Mouse (Mus musculus) B cell, adult 2 months (primary cell): Measurements from ENCODE around the gene Dbi.

Experiments
- DNase-seq, 2 experiments: peaks; one replicate each; pipeline ENCODE4 v3.0.0; 2022

Gene Dbi

DNA sequence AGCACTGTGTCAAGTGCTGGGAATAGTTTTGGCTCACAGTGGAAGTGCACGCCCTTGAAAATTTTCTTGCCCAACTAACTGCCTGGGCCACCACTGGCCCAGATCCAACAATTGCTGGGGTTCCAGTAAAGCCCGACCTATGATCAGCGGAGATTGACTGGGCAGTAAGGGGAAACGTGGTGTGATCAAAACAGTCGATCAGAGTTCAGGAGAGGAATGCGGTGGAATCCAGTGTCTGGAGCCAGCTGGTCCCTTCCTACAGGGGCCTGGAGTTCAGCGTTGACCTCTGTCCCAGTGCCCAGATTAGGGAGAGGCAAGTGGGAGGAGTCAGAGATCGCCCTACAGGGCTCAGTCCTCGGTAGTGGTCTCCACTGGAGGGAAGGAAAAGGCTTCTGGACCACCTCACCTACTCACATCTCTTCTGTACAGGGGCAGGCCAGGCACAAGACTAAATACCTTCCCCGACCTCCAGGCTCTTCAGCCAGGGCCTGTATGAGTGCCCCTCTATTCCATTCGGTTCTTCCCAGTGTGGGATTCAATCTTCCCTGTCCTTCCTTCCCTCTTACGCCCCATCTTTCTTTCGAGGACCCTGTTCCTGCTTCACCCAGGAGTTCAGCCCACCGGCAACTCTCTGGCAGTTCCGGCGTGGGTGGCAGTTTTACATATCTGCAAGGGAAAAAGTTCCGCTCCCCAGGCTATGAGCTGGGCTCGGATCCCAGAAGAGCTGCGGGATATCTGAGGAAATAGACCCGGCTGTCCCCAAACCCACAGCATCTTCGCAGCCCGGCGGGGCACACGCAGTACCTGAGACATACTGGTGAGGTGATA, 523 bp downstream of the Dbi start:
- no peak for DNase-seq

GRCm38 (mm10) chr1:120119389-120119788, 1.5 kb downstream of the Dbi start:
- DNase-seq: no peak

DNA sequence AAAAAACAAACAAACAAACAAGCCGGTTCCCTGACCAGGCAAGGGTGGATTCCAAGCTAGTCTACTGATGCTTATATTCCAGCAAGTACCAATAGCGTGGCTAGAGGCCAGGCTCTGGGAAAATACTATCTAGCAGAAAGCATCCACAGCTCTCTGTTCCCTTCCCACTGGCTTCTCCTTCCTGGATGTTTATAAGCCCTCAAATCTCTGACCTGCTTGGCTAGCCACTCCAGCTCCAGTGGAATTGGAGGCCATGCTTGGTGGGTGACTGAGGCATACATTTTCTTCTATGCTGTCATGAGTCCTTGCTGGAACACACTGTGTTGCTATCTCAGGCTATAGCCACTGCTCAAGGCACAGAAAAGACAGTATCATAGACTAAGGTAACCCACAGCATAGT, 2.0 kb downstream of the Dbi start:
- no peak for DNase-seq

GRCm38 (mm10) chr1:120116106-120116505, 4.8 kb downstream of the Dbi start:
- DNase-seq: no peak

GRCm38 (mm10) chr1:120115671-120116081, 5.2 kb downstream of the Dbi start:
- DNase-seq: no peak

DNA sequence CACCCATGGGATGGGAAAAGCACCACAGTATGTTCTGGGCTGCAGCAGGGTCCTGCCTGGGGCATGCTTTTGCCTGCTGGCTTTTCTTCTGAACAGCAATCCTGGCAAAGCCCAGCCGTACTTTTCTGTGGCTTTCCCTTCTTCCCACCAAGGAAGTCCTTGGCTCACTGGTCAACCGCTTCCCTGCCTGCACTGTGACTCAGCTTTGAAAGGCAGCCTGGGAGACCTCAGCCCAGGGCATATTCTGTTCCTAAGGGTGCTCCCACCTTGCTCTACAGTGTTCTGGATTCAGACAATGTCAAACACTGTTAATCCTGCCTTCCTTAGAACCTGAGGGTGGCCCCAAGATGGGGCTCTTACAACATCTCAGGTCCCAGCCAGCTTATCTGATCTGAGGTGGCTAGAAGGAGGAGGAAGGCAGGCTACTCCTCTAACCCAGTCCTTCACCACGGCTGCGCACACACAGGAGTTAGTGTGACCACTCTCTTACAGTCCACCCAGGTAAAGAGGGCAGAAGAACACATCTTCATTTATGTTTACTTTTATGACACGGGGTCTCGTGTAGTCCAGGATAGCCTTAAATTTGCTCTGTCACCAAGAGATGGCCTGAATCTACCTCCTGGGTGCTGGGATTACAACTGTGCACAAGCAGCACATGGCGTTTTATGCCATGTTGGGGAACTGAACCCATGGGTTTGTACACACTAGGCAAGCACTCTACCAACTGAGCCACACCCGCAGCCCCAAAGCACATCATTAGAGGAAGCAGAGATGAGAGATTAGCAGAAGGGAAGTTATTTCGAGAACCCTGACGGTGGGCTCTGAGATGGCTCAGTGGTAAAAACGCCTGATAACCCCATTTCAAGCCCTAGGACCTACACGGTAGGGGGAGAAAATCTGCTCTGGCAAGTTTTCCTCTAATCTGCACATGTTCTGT, 8.4 kb downstream of the Dbi start:
- DNase-seq: no peak

DNA sequence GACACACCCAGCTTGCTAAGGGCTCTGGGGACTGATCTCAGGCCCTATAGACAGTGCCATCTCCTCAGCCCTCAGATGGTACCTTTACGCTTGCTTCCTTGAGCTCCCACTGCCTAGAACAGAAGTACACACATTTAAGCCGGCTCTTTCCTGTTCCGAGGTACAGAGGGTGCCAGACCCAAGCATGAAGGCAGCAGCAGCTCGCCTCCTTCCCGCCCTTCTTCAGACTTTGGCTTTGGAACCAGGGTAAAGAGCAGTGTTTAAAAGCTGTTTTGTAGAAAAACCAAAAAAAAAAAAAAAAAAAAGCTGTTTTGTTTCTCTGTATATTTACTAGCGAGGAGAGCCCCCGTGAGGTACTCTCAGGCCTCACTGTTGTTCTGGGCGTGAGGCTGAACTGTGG, 9.1 kb downstream of the Dbi start:
- DNase-seq: no peak

DNA sequence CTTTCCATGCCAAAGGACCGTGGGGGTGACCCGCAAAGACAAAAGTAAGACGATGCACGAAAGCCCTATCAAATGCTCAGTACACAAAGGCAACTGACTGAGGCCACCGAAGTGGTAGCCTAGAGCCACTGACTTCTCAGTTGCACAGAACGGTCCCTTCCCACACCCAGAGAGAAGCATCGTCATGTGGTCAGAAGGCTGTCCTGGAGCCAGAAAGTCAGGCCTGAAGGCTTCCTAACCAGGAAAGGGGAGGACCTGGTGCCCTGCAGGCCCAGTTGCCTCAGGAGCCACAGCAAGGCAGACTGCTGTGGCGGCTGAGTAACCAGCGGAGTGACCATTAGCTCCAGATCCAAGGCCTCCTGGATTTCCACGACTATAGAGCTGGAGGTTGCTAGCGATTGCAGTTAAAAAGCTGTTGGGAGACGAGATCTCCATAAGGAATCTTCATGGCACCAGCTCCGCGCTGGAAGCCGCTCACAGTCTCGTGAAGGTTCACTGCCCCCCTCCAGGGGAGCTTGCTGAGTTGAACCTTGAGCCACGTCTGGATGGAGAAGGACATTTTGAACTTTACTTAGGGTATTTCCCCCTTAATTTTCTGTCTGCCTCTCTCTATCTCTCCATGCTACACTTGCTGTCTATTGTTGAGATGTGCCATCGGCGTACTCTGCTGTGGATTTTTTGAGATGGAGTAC, 11.0 kb downstream of the Dbi start:
- no peak for DNase-seq

- peak in 1 of 2 experiments; percentile 22 for DNase-seq
Observed at GRCm38 (mm10) chr1:120105556-120105959, 15.3 kb downstream of the Dbi start.

DNA sequence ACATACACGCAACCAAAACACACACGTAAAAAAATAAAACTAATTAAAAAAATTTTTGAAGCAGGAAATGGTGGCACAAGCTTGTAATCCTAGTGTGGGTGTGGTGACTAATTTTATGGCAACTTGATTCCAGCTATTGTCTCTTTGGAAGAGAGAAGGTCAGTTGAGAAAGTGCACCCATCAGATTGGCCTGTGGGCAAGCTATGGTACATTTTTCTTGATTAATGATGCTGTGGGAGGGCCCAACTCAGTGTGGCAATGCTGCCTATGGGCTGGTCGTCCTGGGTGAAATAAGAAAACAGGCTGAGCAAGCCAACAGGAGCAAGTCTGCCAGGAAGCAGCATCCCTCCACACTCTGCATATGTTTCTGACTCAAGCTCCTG, 19.7 kb downstream of the Dbi start:
- no peak for DNase-seq

DNA sequence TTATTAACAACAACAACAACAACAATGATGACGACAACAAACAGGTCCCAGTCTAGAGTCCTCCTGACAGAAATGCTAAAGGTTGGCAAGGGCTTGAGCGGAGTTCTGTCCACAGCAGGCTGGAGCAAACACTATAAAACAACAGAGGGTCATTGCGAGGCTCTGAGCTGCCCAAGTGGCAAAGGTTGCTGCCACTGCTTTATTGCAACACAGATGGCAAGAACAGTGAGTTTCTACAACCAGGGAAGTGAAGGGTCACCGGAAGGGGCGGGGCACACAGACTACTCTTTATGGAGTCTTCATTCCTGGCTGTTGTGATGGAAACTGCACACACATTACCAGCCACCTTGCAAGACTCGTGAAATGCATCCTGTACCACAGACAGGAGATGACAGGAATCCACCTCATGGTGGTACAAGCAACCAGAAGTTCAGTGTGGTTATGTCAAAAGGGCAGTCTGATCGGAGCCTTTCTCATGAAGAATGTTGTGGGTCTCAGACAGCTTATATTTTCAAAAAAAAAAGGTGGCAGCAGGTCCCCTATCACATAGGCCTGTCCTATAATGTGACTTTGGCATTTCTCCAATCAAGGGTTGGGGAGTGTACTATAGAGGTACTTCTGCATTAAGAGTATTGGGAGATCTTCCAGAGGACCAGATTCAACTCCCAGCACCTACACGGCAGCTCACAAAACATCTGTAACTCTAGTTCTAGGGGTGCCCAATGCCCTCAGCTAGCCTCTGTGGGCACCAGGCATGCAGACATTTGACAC, 20.2 kb downstream of the Dbi start:
- DNase-seq: no peak

DNA sequence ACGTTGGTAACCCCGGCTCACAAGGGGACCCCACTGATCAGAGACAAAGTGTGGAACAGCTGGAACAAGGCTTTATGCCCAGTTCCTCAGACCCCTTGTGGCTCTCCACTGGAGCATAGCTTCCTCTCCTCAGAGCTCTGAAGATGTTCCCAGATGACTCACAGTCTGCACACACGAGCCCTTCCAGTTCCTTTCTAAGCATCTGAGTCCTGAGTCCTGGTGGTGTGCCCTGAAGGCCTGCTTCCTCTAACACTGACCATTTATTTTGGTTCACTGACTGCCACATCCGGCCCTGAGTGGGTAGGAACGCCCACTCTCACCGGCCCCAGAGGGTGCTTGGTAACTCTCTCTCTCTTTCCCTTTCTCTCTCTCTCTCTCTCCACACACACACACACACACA, 21.4 kb downstream of the Dbi start:
- peak; percentile 60 to 68 for DNase-seq

DNA sequence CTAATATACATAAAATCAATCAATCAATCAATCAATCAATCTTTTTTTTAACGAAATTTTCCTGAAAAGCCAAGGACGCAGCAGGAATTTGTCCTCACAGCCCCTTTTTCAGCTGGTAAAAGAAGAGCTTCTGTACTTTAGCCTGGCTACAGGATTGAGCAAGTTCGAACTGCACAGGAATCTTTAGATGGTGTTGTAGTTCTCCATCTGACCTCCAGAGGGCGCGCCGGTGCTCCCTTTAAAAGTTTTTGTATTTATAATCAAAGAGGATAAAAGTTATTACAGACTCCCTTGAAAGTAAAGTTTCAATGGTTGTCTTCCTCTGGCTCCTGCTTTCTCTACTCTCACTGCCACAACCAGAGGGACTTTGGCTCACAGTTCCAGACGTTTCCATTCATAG, 22.6 kb downstream of the Dbi start:
- peak; percentile 80 to 82 for DNase-seq

GRCm38 (mm10) chr1:120094920-120095319, 26.0 kb downstream of the Dbi start:
- no peak for DNase-seq

DNA sequence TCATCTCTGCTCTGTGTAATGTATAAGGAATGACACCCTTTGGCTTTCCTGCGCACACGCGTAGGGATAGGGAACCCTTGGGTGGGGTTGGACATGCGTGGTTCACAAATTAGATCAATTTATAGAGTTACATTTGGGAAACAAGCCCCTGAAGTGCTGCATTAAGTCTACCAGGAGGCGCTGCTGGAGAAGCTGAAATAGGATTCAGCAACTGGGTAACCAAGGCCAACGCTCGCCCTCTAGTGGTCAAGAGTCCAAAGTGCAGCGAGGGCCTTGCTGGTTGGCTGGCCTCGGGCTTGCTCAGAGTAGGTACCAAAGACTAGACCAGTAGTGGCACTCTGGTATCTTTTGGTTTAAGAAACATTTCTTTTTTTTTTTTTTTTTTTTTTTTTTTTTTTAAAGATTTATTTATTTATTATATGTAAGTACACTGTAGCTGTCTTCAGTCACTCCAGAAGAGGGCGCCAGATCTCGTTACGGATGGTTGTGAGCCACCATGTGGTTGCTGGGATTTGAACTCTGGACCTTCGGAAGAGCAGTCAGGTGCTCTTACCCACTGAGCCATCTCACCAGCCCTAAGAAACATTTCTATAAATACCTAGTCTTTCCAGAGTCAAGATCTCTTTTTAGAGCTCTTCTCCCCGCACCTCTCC, 27.3 kb downstream of the Dbi start:
- DNase-seq: peak; percentile 82 to 83

DNA sequence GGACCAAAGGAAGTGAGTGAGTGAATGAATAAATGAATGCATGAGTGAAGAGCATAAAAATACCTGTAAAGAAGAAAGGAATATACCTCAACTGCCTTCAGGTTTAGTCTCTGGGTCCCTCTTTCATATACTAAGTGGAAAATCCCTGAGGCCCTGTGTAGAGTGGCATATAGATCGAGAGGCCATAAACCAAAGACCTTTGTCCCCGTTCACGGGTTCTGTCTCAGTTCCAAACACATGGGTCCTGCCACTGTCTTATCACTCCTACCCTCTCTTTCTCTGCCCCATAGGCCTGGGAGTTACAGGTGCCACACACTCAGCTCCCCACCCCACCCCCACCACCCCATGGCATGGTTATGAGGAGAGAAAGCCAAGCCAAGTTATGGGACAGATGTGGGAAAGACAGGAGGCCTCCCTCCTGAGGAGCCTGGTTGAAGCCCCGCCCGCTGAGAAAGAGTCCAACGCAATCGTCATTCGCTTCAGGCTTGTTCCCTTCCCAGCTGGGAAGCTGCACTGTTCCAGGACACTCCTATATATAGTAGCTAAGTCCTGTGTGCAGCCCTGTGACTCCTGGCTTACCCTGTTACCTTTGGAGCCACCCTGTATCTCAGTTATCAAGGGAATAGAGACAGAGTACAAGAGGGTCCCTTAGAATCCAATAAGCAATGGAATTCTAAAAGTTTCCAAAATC, 29.9 kb downstream of the Dbi start:
- no peak for DNase-seq

DNA sequence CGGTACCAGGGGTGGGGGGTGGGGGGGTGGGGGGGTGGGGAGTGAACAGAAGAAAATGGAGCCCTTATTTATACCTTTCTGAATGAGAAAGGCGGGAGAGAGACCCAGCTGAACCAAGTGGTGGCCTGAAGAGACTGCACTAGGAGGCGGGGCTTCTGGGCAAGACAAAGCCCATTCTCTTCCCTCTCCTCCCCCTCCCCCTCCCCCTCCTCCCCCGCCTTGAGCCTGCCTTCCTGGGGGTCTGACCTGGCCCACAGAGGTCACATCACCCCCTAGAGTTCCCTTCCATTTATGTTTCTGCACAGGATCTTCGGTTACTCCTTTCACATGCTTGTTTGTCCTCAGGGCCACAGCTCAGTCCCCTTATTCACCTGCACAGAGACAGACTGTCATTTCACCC, 31.7 kb downstream of the Dbi start:
- DNase-seq: no peak

- no peak for DNase-seq
Observed at GRCm38 (mm10) chr1:120086644-120087043, 34.2 kb downstream of the Dbi start.

GRCm38 (mm10) chr1:120085696-120086095, 35.2 kb downstream of the Dbi start:
- no peak for DNase-seq

DNA sequence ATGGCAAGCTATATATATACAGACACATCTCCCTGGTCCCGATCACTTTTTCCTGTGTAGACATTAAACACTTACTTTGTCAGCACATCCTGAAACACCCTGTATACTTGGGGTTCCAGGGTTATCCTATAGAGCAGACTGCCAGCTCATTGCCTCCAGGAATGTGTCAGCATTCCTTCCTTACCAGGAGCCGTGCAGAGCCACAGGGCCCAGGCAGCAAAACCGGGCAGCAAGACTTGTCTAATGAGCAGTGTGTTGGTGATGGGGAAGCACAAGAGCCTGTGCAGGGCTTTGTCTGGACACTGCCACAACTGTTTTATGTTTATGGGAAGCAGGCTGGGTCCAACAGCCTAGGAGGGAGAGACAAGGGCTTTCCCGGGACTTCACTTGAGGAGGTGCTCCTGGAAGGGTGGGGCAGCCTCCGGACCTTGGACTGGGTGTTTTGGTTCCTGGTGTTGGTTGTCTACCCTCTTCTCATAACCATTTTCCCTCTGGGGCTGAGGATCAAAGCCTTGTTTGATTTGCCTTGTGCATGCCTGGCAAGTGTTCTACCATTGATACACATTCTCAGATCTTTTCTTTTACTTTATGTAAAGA, 36.9 kb downstream of the Dbi start:
- DNase-seq: no peak
